Mouse (Mus musculus) heart, postnatal 0 days (tissue): ENCODE measurements around the gene Ier5. TPM values are rescaled to one million over a fixed set of nuclear protein-coding genes. Genes with fewer than 3 reads are reported as not detected.

ENCODE experiments used
- ATAC-seq: fragments of 200-750 bp; cut with Nextera tagmentation; 2 replicates; pipeline ENCODE4 v1.8.0; 2017; ENCODE audit warnings: low read depth, moderate number of reproducible peaks, moderate library complexity; ENCODE audit not compliant: insufficient read depth
- DNase-seq: peaks from one replicate; pipeline ENCODE4 v3.0.0-alpha.2; 2016; ENCODE audit warnings: low spot score
- H3K27ac ChIP-seq: fragments of 300-500 bp; sonication (generic); 2 replicates; pipeline ENCODE4 v1.5.1; 2014; ENCODE audit warnings: low read depth, mild to moderate bottlenecking
- H3K27me3 ChIP-seq: fragments of 300-500 bp; sonication (generic); 2 replicates; pipeline ENCODE4 v1.6.1; 2014; ENCODE audit warnings: low read length, mixed read lengths; ENCODE audit not compliant: control insufficient read depth, insufficient read depth
- H3K36me3 ChIP-seq: fragments of 300-500 bp; sonication (generic); replicated peaks from 2 replicates; pipeline ENCODE4 v1.6.1; 2014; ENCODE audit warnings: low read length, mixed read lengths; ENCODE audit not compliant: control insufficient read depth, insufficient read depth
- H3K4me1 ChIP-seq: fragments of 300-500 bp; sonication (generic); 2 replicates; pipeline ENCODE4 v1.6.1; 2014; ENCODE audit warnings: antibody characterized with exemption; ENCODE audit not compliant: control insufficient read depth, insufficient read depth
- H3K4me2 ChIP-seq: fragments of 300-500 bp; sonication (generic); 2 replicates; pipeline ENCODE4 v1.6.1; 2014; ENCODE audit warnings: low read depth, mild to moderate bottlenecking, low read length, moderate library complexity
- H3K4me3 ChIP-seq: fragments of 300-500 bp; sonication (generic); 2 replicates; pipeline ENCODE4 v1.5.1; 2014; ENCODE audit warnings: low read depth, low read length
- H3K9ac ChIP-seq: fragments of 300-500 bp; sonication (generic); replicated peaks from 2 replicates; pipeline ENCODE4 v1.6.1; 2014; ENCODE audit warnings: low read depth, low read length, mixed read lengths
- H3K9me3 ChIP-seq: fragments of 300-500 bp; sonication (generic); replicated peaks from 2 replicates; pipeline ENCODE4 v1.6.1; 2016; ENCODE audit warnings: low read length; ENCODE audit not compliant: control insufficient read depth
- CTCF ChIP-seq: IDR thresholded peaks from 2 replicates; pipeline ENCODE4 v1.5.1; 2016; ENCODE audit warnings: antibody characterized with exemption, control low read depth, low read depth
- EP300 ChIP-seq: IDR thresholded peaks from 2 replicates; pipeline ENCODE4 v1.6.1; 2016; ENCODE audit warnings: antibody characterized with exemption, low read depth
- WGBS: fragments of 180-500 bp; shearing (Covaris S2); extraction: QIAGEN DNeasy Blood & Tissue Kit; methylation state at CpG from one replicate; pipeline ENCODE4 v1.1.7; 2014; 5-methylcytosine and 5-hydroxymethylcytosine counted together
- polyA plus RNA-seq: library from polyadenylated mRNA; unstranded; fragments of >200 nt; fragmentation: Nextera tagmentation; extraction: Ambion mirVana; gene quantifications from 2 replicates; pipeline ENCODE4 v1.2.1, GENCODE M21; 2015
- total RNA-seq: library from RNA; depleted of rRNA; stranded (reverse); fragments of >200 nt; gene quantifications from 2 replicates; pipeline ENCODE4 v1.2.3, GENCODE M21; 2014; ENCODE audit warnings: low replicate concordance

Gene Ier5
- total and polyA plus RNA-seq, 2 experiments from 2014 or later: 3.9 to 50.4 TPM

GRCm38 (mm10) chr1:155066196-155066595, 33.2 kb downstream of the Ier5 start:
- ATAC-seq: no peak
- DNase-seq: no peak
- TF ChIP-seq EP300 (no peak), CTCF (no peak)
- no peak overlapping the region for H3K4me3 ChIP-seq
- H3K4me1 ChIP-seq: 0 out of 2 replicates have a peak, but pooled peaks cover 5% of the 10 kb centered on the region
- H3K36me3 ChIP-seq: no peaks in the 10 kb centered on the region
- 79% methylated on average over 5 of the region's 5 CpGs for WGBS
- no peaks in the 10 kb centered on the region for H3K27me3 ChIP-seq
- H3K9me3 ChIP-seq: no peaks in the 10 kb centered on the region
- H3K4me2 ChIP-seq: no peak overlapping the region
- no peak overlapping the region for H3K9ac ChIP-seq
- H3K27ac ChIP-seq: no peak overlapping the region

GRCm38 (mm10) chr1:155065068-155065701, 34.3 kb downstream of the Ier5 start:
- Histone ChIP-seq H3K27me3 (no peaks in the 10 kb centered on the region), H3K27ac (0 out of 2 replicates have a peak overlapping the region, but pooled peaks have one; percentile 1), H3K4me3 (no peak overlapping the region), H3K4me1 (peaks cover 10% of the 10 kb centered on the region), H3K4me2 (no peak overlapping the region), H3K36me3 (no peaks in the 10 kb centered on the region), H3K9me3 (no peaks in the 10 kb centered on the region), H3K9ac (no peak overlapping the region)
- no peak for TF ChIP-seq EP300
- TF ChIP-seq CTCF: no peak
- WGBS: 54% methylated on average over 11 of the region's 11 CpGs
- ATAC-seq (no peak), DNase-seq (no peak)

- WGBS: 51% methylated on average over 4 of the region's 4 CpGs
- ATAC-seq: no peak
- H3K27ac ChIP-seq: 0 out of 2 replicates have a peak overlapping the region, but pooled peaks have one; percentile 1
Observed at GRCm38 (mm10) chr1:155064649-155065048, 34.8 kb downstream of the Ier5 start.

GRCm38 (mm10) chr1:155064111-155064510, 35.3 kb downstream of the Ier5 start:
- Histone ChIP-seq H3K4me2 (no peak overlapping the region), H3K4me3 (no peak overlapping the region), H3K27me3 (no peaks in the 10 kb centered on the region), H3K9ac (no peak overlapping the region), H3K36me3 (no peaks in the 10 kb centered on the region), H3K9me3 (no peaks in the 10 kb centered on the region), H3K4me1 (peaks cover 21% of the 10 kb centered on the region), H3K27ac (no peak overlapping the region)
- TF ChIP-seq CTCF (no peak), EP300 (no peak)
- no peak for ATAC-seq
- DNase-seq: no peak
- 67% methylated on average over 5 of the region's 5 CpGs for whole genome bisulfite sequencing

More at GRCm38 (mm10) chr1:155064649-155065048, 34.8 kb downstream of the Ier5 start:
- no peaks in the 10 kb centered on the region for H3K27me3 ChIP-seq
- TF ChIP-seq CTCF (no peak), EP300 (no peak)
- H3K4me3 ChIP-seq: no peak overlapping the region
- H3K4me1 ChIP-seq: peaks cover 15% of the 10 kb centered on the region
- H3K9ac ChIP-seq: no peak overlapping the region
- DNase-seq: no peak
- no peaks in the 10 kb centered on the region for H3K9me3 ChIP-seq
- no peaks in the 10 kb centered on the region for H3K36me3 ChIP-seq
- no peak overlapping the region for H3K4me2 ChIP-seq

GRCm38 (mm10) chr1:155062963-155063362, 36.5 kb downstream of the Ier5 start:
- Histone ChIP-seq H3K36me3 (no peaks in the 10 kb centered on the region), H3K4me1 (peaks cover 27% of the 10 kb centered on the region), H3K4me3 (no peak overlapping the region), H3K9me3 (no peaks in the 10 kb centered on the region), H3K9ac (no peak overlapping the region), H3K27ac (no peak overlapping the region), H3K27me3 (no peaks in the 10 kb centered on the region), H3K4me2 (no peak overlapping the region)
- TF ChIP-seq EP300 (no peak), CTCF (no peak)
- WGBS: 89% methylated on average over 4 of the region's 4 CpGs
- ATAC-seq: no peak
- no peak for DNase-seq

GRCm38 (mm10) chr1:155062057-155062456, 37.4 kb downstream of the Ier5 start:
- H3K4me2 ChIP-seq: no peak overlapping the region
- DNase-seq (no peak), ATAC-seq (no peak)
- H3K9me3 ChIP-seq: no peaks in the 10 kb centered on the region
- H3K27me3 ChIP-seq: no peaks in the 10 kb centered on the region
- no peak overlapping the region for H3K9ac ChIP-seq
- TF ChIP-seq EP300 (no peak), CTCF (no peak)
- H3K4me1 ChIP-seq: peaks cover 27% of the 10 kb centered on the region
- WGBS: 85% methylated on average over 7 of the region's 7 CpGs
- H3K36me3 ChIP-seq: no peaks in the 10 kb centered on the region
- no peak overlapping the region for H3K4me3 ChIP-seq
- no peak overlapping the region for H3K27ac ChIP-seq
